Mouse (Mus musculus) embryonic facial prominence, embryonic 13.5 days (tissue): ENCODE data around the gene Sptan1. TPM values are rescaled to one million over a fixed set of nuclear protein-coding genes. Genes with fewer than 3 reads are reported as not detected.

Source experiments
- ATAC-seq: fragments of 200-750 bp; cut with Nextera tagmentation; 2 replicates; pipeline ENCODE4 v1.8.0; 2017; ENCODE audit warnings: low read depth; ENCODE audit not compliant: insufficient number of reproducible peaks, insufficient read depth, low FRiP score, low TSS enrichment
- H3K27ac ChIP-seq: fragments of 300-500 bp; sonication (generic); 2 replicates; pipeline ENCODE4 v1.5.1; 2015; ENCODE audit warnings: moderate library complexity, mild to moderate bottlenecking, inconsistent platforms
- H3K27me3 ChIP-seq: fragments of 300-500 bp; sonication (generic); 2 replicates; pipeline ENCODE4 v1.6.1; 2015; ENCODE audit warnings: mild to moderate bottlenecking, inconsistent platforms
- H3K36me3 ChIP-seq: fragments of 300-500 bp; sonication (generic); 2 replicates; pipeline ENCODE4 v1.6.1; 2015; ENCODE audit warnings: mild to moderate bottlenecking, inconsistent platforms
- H3K4me1 ChIP-seq: fragments of 300-500 bp; sonication (generic); 2 replicates; pipeline ENCODE4 v1.6.1; 2015; ENCODE audit warnings: inconsistent platforms
- H3K4me2 ChIP-seq: fragments of 300-500 bp; sonication (generic); 2 replicates; pipeline ENCODE4 v1.6.1; 2015; ENCODE audit warnings: moderate library complexity, mild to moderate bottlenecking, inconsistent platforms
- H3K4me3 ChIP-seq: fragments of 300-500 bp; sonication (generic); 2 replicates; pipeline ENCODE4 v1.5.1; 2015; ENCODE audit warnings: mild to moderate bottlenecking, inconsistent platforms
- H3K9ac ChIP-seq: fragments of 300-500 bp; sonication (generic); 2 replicates; pipeline ENCODE4 v1.6.1; 2015; ENCODE audit warnings: mild to moderate bottlenecking, inconsistent platforms
- H3K9me3 ChIP-seq: fragments of 300-500 bp; sonication (generic); 2 replicates; pipeline ENCODE4 v1.6.1; 2016; ENCODE audit warnings: inconsistent platforms
- WGBS: fragments of 180-500 bp; shearing (Covaris S2); methylation state at CpG from one replicate; pipeline ENCODE4 v1.1.7; 2015; ENCODE audit warnings: mixed read lengths; 5-methylcytosine and 5-hydroxymethylcytosine counted together
- polyA plus RNA-seq: library from polyadenylated mRNA; unstranded; fragments of >200 nt; fragmentation: Nextera tagmentation; extraction: Ambion mirVana; gene quantifications from 2 replicates; pipeline ENCODE4 v1.2.1, GENCODE M21; 2015

Gene Sptan1
- polyA plus RNA-seq, 1 experiment from 2014 or later: 74.3 TPM

DNA sequence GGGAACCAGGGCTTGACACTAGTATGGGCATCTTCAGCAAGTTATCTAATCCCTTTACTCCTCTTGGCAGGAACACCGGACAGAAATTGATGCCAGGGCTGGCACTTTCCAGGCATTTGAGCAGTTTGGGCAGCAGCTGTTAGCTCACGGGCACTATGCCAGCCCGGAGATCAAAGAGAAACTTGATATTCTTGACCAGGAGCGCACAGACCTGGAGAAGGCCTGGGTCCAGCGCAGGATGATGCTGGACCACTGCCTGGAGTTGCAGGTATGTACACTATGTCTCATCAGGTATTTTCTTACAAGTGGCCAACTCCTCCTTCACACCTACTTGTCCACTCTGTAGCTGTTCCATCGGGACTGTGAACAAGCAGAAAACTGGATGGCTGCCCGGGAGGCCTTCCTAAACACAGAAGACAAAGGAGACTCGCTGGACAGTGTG, 45.5 kb downstream of the Sptan1 start:
- ATAC-seq: no peak
- Histone ChIP-seq H3K4me3 (no peak overlapping the region), H3K27me3 (no peaks in the 10 kb centered on the region), H3K36me3 (peaks cover 100% of the 10 kb centered on the region), H3K9ac (no peak overlapping the region), H3K9me3 (no peaks in the 10 kb centered on the region), H3K4me2 (no peak overlapping the region), H3K27ac (no peak overlapping the region), H3K4me1 (no peaks in the 10 kb centered on the region)
- 89% methylated on average over 8 of the region's 8 CpGs for WGBS

DNA sequence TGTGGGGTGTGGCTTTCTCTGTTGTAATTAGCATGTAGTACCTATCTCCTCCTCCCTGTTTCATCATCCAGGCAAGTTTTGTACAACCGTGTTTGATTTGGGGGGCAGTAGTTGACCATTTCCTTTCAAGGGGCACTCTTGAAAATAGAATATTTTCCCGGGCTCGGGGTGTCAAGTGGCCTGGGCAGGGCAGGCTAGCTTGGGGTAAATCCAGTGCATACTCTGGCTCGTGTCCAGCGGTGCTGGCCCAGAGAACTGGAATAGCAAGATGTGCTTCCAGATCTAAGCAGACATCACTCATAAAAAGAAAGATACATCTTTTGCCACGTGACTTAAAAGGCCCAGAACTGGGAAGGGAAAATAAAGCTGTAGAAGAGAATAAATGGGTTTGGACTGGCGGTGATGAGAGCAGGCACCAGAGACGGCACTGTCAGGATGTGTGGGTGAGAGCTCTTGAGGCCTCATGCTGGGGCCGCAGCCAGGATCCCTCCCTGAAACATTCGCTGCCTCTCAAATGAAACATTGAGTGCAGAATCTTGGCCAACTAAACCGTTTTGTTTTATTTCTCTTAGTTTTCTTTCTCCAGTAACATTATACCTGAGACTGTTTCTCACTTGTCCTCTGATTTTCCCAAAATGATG, 49.1 kb downstream of the Sptan1 start:
- WGBS: 92% methylated on average over 11 of the region's 11 CpGs
- H3K36me3 ChIP-seq: peaks cover 98% of the 10 kb centered on the region

DNA sequence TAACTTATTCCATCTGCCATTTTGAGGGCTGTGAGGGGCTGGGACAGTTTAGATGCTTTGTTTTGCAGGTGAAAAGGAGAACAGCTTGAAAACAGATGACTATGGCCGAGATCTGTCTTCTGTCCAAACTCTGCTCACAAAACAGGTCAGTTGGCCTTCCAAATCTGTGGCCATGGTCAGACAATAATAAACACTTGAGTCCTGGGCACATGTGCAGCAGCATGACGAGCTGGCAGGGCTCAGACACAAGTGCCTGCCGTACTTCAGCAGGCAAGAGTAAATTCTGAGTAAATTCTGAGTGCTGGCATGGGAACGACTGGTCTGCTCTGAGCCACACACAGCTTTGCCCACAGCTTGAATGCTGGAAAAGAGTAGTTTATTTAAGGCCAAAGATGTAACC, 60.1 kb downstream of the Sptan1 start:
- Histone ChIP-seq H3K4me3 (no peak overlapping the region), H3K9me3 (no peaks in the 10 kb centered on the region), H3K4me1 (no peaks in the 10 kb centered on the region), H3K4me2 (no peak overlapping the region), H3K27ac (no peak overlapping the region), H3K9ac (no peak overlapping the region), H3K36me3 (peaks cover 99% of the 10 kb centered on the region), H3K27me3 (no peaks in the 10 kb centered on the region)
- no peak for ATAC-seq
- 91% methylated on average over 4 of the region's 4 CpGs for WGBS

More for the DNA sequence above, 49.1 kb downstream of the Sptan1 start:
- H3K4me1 ChIP-seq: no peaks in the 10 kb centered on the region
- H3K4me3 ChIP-seq: no peak overlapping the region
- no peak overlapping the region for H3K9ac ChIP-seq
- H3K27me3 ChIP-seq: no peaks in the 10 kb centered on the region
- H3K4me2 ChIP-seq: no peak overlapping the region
- no peak for ATAC-seq
- no peaks in the 10 kb centered on the region for H3K9me3 ChIP-seq
- no peak overlapping the region for H3K27ac ChIP-seq

DNA sequence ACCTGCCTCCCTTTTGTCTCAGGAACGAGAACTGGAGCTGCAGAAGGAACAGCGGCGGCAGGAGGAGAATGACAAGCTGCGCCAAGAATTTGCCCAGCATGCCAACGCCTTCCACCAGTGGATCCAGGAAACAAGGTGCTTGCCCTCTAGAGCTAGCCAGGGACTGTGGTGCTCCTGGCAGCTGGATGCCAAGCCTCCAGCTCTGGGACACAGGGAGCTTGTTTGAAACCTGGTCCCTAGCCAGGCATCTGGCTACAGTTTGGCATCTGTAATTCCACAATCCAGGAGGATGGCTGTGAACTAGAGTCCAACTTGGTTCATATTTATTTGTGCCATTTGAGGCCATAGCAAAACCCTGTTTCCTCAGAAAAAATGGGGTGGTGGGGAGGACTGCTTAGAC, 61.6 kb downstream of the Sptan1 start:
- 95% methylated on average over 5 of the region's 5 CpGs for WGBS
- H3K9ac ChIP-seq: no peak overlapping the region
- H3K9me3 ChIP-seq: no peaks in the 10 kb centered on the region
- H3K4me2 ChIP-seq: no peak overlapping the region
- ATAC-seq: no peak
- no peak overlapping the region for H3K27ac ChIP-seq
- no peaks in the 10 kb centered on the region for H3K27me3 ChIP-seq
- H3K4me1 ChIP-seq: no peaks in the 10 kb centered on the region
- no peak overlapping the region for H3K4me3 ChIP-seq
- H3K36me3 ChIP-seq: peaks cover 100% of the 10 kb centered on the region

DNA sequence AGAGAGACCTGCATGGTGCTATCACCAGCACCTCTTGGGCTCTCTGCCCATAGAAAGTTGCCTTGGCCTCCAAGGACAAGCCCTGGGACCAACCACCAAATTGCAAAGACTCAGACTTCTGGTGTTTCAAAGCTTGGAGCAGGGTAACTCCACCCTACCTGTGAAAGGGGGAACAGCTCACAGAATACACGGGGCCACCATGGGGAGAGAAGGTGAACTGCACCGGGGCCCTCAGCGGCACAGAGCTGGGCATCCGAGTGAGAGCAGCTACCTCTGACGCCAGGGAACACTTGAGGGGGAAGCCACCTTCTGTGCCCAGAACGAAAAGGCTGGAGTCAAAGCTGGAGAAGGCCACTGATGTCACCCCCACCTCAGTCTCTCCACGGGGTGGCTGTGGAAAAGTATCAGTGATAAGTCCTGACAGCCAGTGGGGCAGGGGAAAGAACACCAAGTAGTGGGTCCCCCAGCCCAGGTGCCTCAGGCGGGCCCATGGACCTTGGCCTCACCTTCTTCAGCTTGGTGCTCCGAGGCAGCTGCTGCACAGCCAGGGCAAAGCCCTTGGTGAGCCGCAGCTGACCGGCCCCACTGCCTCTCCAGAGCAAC, 67.0 kb downstream of the Sptan1 start:
- H3K27ac ChIP-seq: no peak overlapping the region
- H3K4me1 ChIP-seq: no peaks in the 10 kb centered on the region
- 64% methylated on average over 11 of the region's 11 CpGs for WGBS
- ATAC-seq: no peak
- H3K36me3 ChIP-seq: peaks cover 86% of the 10 kb centered on the region
- no peak overlapping the region for H3K9ac ChIP-seq
- no peaks in the 10 kb centered on the region for H3K27me3 ChIP-seq
- H3K4me3 ChIP-seq: no peak overlapping the region
- no peak overlapping the region for H3K4me2 ChIP-seq
- H3K9me3 ChIP-seq: no peaks in the 10 kb centered on the region

DNA sequence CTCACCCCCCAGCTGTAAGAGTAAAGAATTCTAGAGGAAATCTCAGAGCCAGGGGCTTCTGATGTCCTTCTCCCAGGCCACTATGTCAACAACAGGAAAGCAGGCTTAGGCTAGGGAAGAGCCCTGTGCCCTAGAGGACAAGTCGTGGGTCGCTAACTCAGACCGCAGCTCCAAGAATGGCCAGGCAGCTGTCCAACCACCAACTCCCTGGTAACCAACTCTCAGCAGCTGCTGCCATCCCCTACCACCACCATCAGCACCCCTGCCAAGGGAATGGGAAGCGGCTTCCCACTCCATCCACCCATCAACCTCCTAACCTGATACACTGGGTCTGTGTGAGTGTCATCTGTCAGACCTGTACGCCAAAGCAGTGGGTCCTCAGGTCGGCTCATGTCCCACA, 67.6 kb downstream of the Sptan1 start:
- no peak overlapping the region for H3K9ac ChIP-seq
- no peak for ATAC-seq
- no peaks in the 10 kb centered on the region for H3K27me3 ChIP-seq
- peaks cover 86% of the 10 kb centered on the region for H3K36me3 ChIP-seq
- WGBS: 76% methylated on average over 6 of the region's 6 CpGs
- no peak overlapping the region for H3K4me2 ChIP-seq
- no peak overlapping the region for H3K27ac ChIP-seq
- no peaks in the 10 kb centered on the region for H3K9me3 ChIP-seq
- H3K4me1 ChIP-seq: no peaks in the 10 kb centered on the region
- no peak overlapping the region for H3K4me3 ChIP-seq

DNA sequence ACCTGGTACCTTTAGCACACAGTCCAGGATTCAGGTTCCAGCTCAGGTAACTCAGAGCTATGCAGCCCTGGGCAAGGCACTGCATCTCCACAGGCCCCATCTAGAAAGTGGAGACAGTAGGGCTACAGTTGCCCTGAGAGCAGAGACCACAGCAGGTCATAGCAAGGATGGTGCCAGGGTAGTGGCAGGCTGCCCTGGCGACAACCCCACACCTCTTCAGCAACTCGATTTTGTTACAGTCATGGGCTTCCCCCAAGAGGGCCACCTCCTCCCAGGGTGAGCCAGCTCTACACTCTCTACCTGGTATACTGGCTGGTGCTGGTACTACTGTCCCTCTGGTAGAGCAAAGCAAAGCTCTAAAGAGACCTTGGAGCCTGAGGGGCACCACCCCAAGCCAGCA, 72.4 kb downstream of the Sptan1 start:
- H3K9me3 ChIP-seq: no peaks in the 10 kb centered on the region
- H3K4me3 ChIP-seq: no peak overlapping the region
- peaks cover 7% of the 10 kb centered on the region; the same call in 1 of the 2 replicates for H3K4me1 ChIP-seq
- WGBS: 84% methylated on average over 2 of the region's 2 CpGs
- H3K9ac ChIP-seq: peak overlapping the region; percentile 16; the same call in 1 of the 2 replicates
- H3K4me2 ChIP-seq: no peak overlapping the region
- no peaks in the 10 kb centered on the region for H3K27me3 ChIP-seq
- ATAC-seq: no peak
- H3K36me3 ChIP-seq: peaks cover 53% of the 10 kb centered on the region
- H3K27ac ChIP-seq: no peak overlapping the region

DNA sequence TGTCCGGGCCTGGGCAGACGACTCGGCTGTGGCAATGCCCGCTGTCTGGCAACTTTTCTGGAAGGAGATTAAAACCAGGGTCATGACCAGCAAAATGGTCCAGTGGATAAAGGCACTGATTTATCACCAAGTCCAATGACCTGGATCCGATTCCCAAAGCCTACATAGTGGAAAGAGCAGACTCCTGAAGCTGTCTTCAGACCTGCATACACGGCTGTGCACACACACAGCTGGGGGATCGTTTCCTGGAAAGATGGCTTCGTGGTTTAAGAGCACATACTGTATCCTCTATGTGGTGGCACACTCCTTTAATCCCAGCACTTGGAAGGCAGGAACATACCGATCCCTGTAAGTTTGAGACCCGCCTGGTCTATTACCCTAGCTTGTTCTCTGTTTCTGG, 73.0 kb downstream of the Sptan1 start:
- H3K27ac ChIP-seq: no peak overlapping the region
- H3K4me1 ChIP-seq: peaks cover 10% of the 10 kb centered on the region; the same call in 1 of the 2 replicates
- no peaks in the 10 kb centered on the region for H3K9me3 ChIP-seq
- peaks cover 47% of the 10 kb centered on the region for H3K36me3 ChIP-seq
- H3K4me3 ChIP-seq: no peak overlapping the region
- H3K27me3 ChIP-seq: no peaks in the 10 kb centered on the region
- no peak overlapping the region for H3K4me2 ChIP-seq
- no peak for ATAC-seq
- 92% methylated on average over 10 of the region's 10 CpGs for WGBS
- H3K9ac ChIP-seq: no peak overlapping the region

DNA sequence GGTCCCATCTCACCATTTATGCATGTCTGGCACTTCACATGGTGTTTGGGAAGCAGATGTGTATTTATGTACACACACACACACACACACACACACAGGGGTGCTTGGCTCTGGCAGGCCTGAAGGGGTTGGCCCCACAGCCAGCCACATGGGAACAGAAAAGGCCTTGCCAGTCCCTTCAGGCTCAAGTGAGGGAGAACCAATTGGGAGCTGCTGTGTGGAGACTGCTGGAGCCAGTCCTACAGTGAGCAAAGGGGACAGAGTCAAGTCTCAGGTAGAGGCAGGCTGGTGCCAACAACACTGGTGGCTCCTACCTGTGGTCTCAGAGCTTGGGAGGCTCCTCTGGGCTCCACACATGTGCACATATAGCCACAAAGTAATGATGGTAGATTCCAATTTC, 74.3 kb downstream of the Sptan1 start:
- Histone ChIP-seq H3K36me3 (peaks cover 42% of the 10 kb centered on the region), H3K4me1 (peaks cover 10% of the 10 kb centered on the region; the same call in 1 of the 2 replicates), H3K9me3 (no peaks in the 10 kb centered on the region), H3K9ac (no peak overlapping the region), H3K4me3 (no peak overlapping the region), H3K4me2 (no peak overlapping the region), H3K27ac (no peak overlapping the region), H3K27me3 (no peaks in the 10 kb centered on the region)
- ATAC-seq: no peak

DNA sequence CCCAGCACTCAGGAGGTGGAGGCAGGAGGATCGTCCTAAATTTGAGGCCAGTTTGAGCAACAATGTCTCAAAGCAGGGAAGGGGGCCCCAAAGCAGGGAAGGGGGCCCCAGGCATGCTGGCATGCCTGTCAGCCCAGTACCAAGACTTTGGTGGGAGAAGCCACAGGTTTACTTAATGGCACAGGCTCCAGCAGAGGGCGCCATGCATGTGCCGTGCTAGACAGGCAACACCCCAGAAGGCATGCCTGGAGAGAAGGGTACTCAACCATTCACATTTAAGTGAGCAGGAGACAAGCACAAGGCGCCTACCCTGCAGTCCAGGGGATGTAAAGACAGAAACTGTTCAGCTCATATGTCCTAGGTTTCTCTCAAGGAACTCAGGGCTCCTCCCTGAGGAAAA, 77.1 kb downstream of the Sptan1 start:
- no peaks in the 10 kb centered on the region; the same call in 1 of the 2 replicates for H3K9me3 ChIP-seq
- H3K27ac ChIP-seq: no peak overlapping the region
- H3K36me3 ChIP-seq: peaks cover 33% of the 10 kb centered on the region

DNA sequence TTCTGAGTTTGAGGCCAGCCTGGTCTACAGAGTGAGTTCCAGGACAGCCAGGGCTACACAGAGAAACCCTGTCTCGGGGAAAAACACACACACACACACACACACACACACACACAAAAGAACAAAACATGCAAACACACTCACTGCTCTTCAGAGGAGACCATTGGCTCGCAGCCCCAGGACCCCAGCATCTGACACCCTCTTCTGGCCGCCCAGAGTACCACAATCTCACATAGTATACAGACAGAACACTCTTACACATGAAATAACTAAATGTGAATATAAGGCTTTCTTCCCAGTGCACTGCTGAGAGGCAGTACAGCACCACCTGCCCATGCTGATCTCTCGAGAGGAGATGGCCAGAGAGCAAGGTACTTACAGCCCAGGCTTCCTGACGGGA, 79.2 kb downstream of the Sptan1 start:
- no peak overlapping the region for H3K4me2 ChIP-seq
- H3K4me3 ChIP-seq: no peak overlapping the region
- peaks cover 15% of the 10 kb centered on the region; the same call in 1 of the 2 replicates for H3K4me1 ChIP-seq
- H3K27ac ChIP-seq: no peak overlapping the region
- no peak overlapping the region for H3K9ac ChIP-seq
- H3K27me3 ChIP-seq: no peaks in the 10 kb centered on the region
- ATAC-seq: no peak
- H3K9me3 ChIP-seq: no peaks in the 10 kb centered on the region; the same call in 1 of the 2 replicates
- 89% methylated on average over 5 of the region's 5 CpGs for WGBS
- peaks cover 17% of the 10 kb centered on the region for H3K36me3 ChIP-seq

More for the DNA sequence above, 77.1 kb downstream of the Sptan1 start:
- Histone ChIP-seq H3K4me2 (no peak overlapping the region), H3K27me3 (no peaks in the 10 kb centered on the region), H3K4me3 (no peak overlapping the region), H3K9ac (no peak overlapping the region), H3K4me1 (peaks cover 10% of the 10 kb centered on the region; the same call in 1 of the 2 replicates)
- no peak for ATAC-seq
- WGBS: 11% methylated on average over 4 of the region's 4 CpGs

DNA sequence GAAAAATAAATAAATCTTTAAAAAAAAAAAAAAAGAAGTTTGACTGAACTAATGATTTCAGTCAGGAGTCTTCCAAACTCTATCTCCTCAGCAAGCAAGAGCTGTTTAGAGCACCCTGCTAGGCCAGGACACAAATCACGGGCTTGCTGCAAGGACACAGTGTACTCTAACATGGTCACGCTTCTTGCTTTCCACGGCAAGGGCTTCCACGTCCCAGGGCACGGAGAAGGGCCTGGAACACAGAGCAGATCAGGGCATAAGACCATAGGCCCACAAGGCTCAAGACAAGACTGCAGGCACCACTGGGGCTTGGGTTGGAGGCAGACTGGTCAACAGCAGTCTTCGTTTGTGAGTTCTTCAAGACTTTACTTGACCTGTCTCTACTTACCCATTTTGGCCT, 81.8 kb downstream of the Sptan1 start:
- peaks cover 13% of the 10 kb centered on the region; the same call in 1 of the 2 replicates for H3K4me1 ChIP-seq
- no peaks in the 10 kb centered on the region for H3K27me3 ChIP-seq
- no peaks in the 10 kb centered on the region; the same call in 1 of the 2 replicates for H3K9me3 ChIP-seq
- peaks cover 13% of the 10 kb centered on the region for H3K36me3 ChIP-seq
- 0 out of 2 replicates have a peak overlapping the region, but pooled peaks have one; percentile 66 for H3K4me2 ChIP-seq
- no peak overlapping the region for H3K4me3 ChIP-seq
- no peak overlapping the region for H3K27ac ChIP-seq
- WGBS: 94% methylated on average over 6 of the region's 6 CpGs
- no peak overlapping the region for H3K9ac ChIP-seq
- ATAC-seq: no peak
